Mouse (Mus musculus) intestine, embryonic 15.5 days (tissue): ENCODE results near the gene Kcnj6. TPM values are rescaled to one million over a fixed set of nuclear protein-coding genes. Genes with fewer than 3 reads are reported as not detected.

ENCODE experiments used
- ATAC-seq: fragments of 200-750 bp; cut with Nextera tagmentation; 2 replicates; pipeline ENCODE4 v1.8.0; 2017; ENCODE audit warnings: moderate TSS enrichment, moderate library complexity
- H3K27ac ChIP-seq: fragments of 300-500 bp; sonication (generic); 2 replicates; pipeline ENCODE4 v1.5.1; 2015; ENCODE audit warnings: mild to moderate bottlenecking, inconsistent platforms
- H3K27me3 ChIP-seq: fragments of 300-500 bp; sonication (generic); replicated peaks from 2 replicates; pipeline ENCODE4 v1.6.1; 2015; ENCODE audit warnings: inconsistent platforms
- H3K36me3 ChIP-seq: fragments of 300-500 bp; sonication (generic); 2 replicates; pipeline ENCODE4 v1.6.1; 2015; ENCODE audit warnings: inconsistent platforms
- H3K4me1 ChIP-seq: fragments of 300-500 bp; sonication (generic); replicated peaks from 2 replicates; pipeline ENCODE4 v1.6.1; 2015; ENCODE audit warnings: inconsistent platforms
- H3K4me2 ChIP-seq: fragments of 300-500 bp; sonication (generic); replicated peaks from 2 replicates; pipeline ENCODE4 v1.6.1; 2015; ENCODE audit warnings: mild to moderate bottlenecking, inconsistent platforms
- H3K4me3 ChIP-seq: fragments of 300-500 bp; sonication (generic); replicated peaks from 2 replicates; pipeline ENCODE4 v1.5.1; 2015; ENCODE audit warnings: inconsistent platforms
- H3K9ac ChIP-seq: fragments of 300-500 bp; sonication (generic); 2 replicates; pipeline ENCODE4 v1.6.1; 2015; ENCODE audit warnings: inconsistent platforms
- H3K9me3 ChIP-seq: fragments of 300-500 bp; sonication (generic); 2 replicates; pipeline ENCODE4 v1.6.1; 2016; ENCODE audit warnings: inconsistent platforms
- WGBS: fragments of 180-500 bp; shearing (Covaris S2); methylation state at CpG from one replicate; pipeline ENCODE4 v1.1.7; 2015; 5-methylcytosine and 5-hydroxymethylcytosine counted together
- polyA plus RNA-seq: library from polyadenylated mRNA; unstranded; fragments of >200 nt; fragmentation: Nextera tagmentation; extraction: Ambion mirVana; gene quantifications from 2 replicates; pipeline ENCODE4 v1.2.1, GENCODE M21; 2015

Gene Kcnj6
- polyA plus RNA-seq, 1 experiment from 2014 or later, result 0.13 TPM

DNA sequence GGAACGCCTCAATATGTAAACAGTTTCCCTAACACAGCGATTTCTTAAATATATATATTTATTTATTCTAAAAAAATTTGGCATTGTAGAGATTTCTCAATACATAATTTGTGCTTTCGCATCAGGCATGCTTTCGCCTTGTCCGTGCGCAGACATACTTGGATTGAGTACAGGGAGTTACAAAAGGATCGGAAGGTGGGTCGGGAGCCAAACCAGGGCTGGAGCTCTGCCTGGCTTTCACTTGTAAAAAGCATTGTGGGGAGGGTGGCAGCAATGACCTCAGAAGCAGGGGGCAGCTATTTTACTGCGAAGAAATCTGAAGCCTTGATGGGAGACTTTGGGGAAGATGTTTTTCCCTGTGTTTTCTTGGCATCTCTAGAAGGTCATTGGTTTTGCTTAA lies 252.5 kb downstream of the Kcnj6 start:
- no peak overlapping the region for H3K4me2 ChIP-seq
- H3K27ac ChIP-seq, result no peak overlapping the region
- no peaks in the 10 kb centered on the region for H3K9me3 ChIP-seq
- no peaks in the 10 kb centered on the region for H3K4me1 ChIP-seq
- no peaks in the 10 kb centered on the region for H3K27me3 ChIP-seq
- ATAC-seq, result no peak
- H3K36me3 ChIP-seq, result no peaks in the 10 kb centered on the region
- H3K9ac ChIP-seq, result no peak overlapping the region
- no peak overlapping the region for H3K4me3 ChIP-seq
- 79% methylated on average over 9 of the region's 9 CpGs for WGBS

- Histone ChIP-seq H3K36me3 (no peaks in the 10 kb centered on the region), H3K4me2 (peak overlapping the region; percentile 50), H3K27me3 (no peaks in the 10 kb centered on the region), H3K4me1 (no peaks in the 10 kb centered on the region), H3K9ac (no peak overlapping the region), H3K27ac (no peak overlapping the region), H3K4me3 (peak overlapping the region; percentile 16), H3K9me3 (no peaks in the 10 kb centered on the region)
- 4% methylated on average over 11 of the region's 11 CpGs for WGBS
- ATAC-seq, result peak; percentile 65; the same call in 1 of the 2 replicates
These were observed 253.5 kb downstream of the Kcnj6 start for GRCm38 (mm10) chr16:94743853-94744501.

DNA sequence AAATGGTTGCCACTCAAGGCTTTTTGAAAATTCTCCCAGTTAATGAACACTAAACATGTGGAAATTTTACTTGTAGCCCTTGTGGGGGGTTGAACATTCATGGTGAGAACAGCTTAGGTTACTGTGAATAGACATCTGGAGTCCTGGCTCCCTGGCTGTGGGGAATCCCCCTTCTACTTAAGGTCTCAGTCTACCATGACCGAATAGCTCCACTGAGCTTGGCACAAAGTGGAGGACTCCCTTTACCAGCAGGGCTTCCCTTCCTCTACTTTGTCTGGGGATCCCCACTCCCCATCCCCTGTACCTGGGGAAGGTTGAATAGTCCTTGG lies 260.2 kb downstream of the Kcnj6 start:
- WGBS, result 95% methylated on average over 1 of the region's 1 CpGs
- H3K9me3 ChIP-seq, result no peaks in the 10 kb centered on the region
- H3K36me3 ChIP-seq, result no peaks in the 10 kb centered on the region
- no peak overlapping the region for H3K4me3 ChIP-seq
- H3K4me2 ChIP-seq, result no peak overlapping the region
- no peak for ATAC-seq
- no peak overlapping the region for H3K27ac ChIP-seq
- no peak overlapping the region for H3K9ac ChIP-seq
- no peaks in the 10 kb centered on the region for H3K27me3 ChIP-seq
- H3K4me1 ChIP-seq, result no peaks in the 10 kb centered on the region

DNA sequence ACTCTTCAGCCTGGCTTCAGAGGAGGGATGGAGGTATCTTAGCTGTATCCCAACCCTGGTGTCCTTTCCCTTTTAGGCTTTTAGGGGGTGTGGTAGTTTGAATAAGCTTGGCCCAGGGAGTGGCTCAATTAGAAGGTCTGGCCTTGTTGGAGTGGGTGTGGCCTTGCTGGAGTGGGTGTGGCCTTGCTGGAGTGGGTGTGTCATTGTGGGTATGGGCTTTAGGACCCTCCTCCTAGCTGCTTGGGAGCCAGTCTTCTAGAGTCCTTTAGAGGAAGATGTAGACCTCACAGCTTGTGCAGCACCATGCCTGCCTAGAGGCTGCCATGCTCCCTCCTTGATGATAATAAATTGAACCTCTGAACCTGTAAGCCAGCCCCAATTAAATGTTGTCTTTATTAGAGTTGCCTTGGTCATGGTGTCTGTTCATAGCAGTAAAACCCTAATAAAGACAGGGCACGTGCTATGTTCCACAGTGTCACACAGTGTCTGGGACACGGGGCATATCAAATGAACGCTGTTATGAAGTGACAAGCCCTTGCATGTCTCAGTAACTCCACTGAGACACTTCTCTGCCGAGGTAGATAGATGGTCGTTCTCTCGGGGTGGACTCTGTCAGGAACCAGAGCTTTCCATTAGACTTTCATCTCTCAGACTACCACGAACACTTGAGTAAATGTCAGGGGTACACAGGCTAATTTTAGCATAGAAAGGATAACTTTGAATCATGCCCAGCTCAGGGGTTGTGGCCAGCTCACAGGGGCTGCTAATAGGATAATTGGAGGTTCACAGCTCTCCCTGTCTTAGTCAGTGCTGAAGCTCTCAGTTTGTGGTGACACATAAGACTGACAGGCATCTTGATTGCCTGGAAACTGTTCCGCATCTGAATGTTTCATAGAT lies 260.8 kb downstream of the Kcnj6 start:
- Histone ChIP-seq H3K27me3 (no peaks in the 10 kb centered on the region), H3K9me3 (no peaks in the 10 kb centered on the region), H3K4me1 (no peaks in the 10 kb centered on the region), H3K4me2 (no peak overlapping the region), H3K36me3 (no peaks in the 10 kb centered on the region), H3K27ac (no peak overlapping the region), H3K9ac (no peak overlapping the region), H3K4me3 (no peak overlapping the region)
- 82% methylated on average over 8 of the region's 8 CpGs for WGBS
- no peak for ATAC-seq

DNA sequence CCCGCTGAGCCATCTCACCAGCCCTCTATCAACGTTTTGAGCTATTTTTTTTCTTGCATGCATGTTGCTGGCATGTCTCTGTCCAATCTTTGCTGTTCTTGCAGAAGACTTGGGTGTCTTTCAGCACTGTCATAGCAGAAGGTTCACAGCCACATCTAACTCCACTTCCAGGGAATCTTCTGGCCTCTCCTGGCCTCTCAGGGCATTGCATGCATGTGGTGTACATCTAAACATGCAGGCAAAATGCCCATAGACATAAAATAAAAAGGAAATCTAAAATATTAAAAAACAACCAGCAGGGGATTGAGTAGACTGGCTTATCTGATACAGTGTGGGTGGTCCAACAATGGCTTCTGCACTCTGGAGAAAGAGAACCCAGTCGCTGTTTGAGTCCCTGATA lies 262.0 kb downstream of the Kcnj6 start:
- ATAC-seq, result no peak
- Histone ChIP-seq H3K9ac (no peak overlapping the region), H3K9me3 (no peaks in the 10 kb centered on the region), H3K27ac (no peak overlapping the region), H3K27me3 (no peaks in the 10 kb centered on the region), H3K36me3 (no peaks in the 10 kb centered on the region), H3K4me1 (no peaks in the 10 kb centered on the region), H3K4me3 (no peak overlapping the region), H3K4me2 (no peak overlapping the region)
- 64% methylated on average over 3 of the region's 3 CpGs for WGBS

DNA sequence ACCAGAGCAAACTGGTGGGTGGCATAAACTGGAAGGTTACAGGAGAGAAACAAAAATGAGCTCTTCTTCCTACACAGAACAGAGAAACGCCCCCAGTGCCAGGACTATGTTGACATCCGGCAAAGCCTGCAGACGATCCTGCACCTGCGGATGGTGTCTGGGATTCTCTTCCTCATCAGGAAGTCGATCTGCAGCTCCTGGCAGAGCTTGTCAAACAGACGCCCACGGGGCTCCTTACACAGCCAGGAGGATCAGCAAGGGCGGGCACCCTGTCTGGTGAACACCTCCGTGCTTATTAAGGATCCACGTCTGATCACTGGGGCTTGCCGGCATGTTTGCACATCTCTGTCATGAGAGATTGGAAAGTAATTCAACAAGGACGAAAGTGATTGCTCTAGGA lies 266.5 kb downstream of the Kcnj6 start:
- Histone ChIP-seq H3K36me3 (no peaks in the 10 kb centered on the region), H3K4me3 (no peak overlapping the region), H3K27ac (no peak overlapping the region), H3K9ac (no peak overlapping the region), H3K4me2 (0 out of 2 replicates have a peak overlapping the region, but pooled peaks have one; percentile 17), H3K4me1 (no peaks in the 10 kb centered on the region), H3K9me3 (no peaks in the 10 kb centered on the region), H3K27me3 (no peaks in the 10 kb centered on the region)
- WGBS, result 45% methylated on average over 12 of the region's 12 CpGs
- no peak for ATAC-seq

DNA sequence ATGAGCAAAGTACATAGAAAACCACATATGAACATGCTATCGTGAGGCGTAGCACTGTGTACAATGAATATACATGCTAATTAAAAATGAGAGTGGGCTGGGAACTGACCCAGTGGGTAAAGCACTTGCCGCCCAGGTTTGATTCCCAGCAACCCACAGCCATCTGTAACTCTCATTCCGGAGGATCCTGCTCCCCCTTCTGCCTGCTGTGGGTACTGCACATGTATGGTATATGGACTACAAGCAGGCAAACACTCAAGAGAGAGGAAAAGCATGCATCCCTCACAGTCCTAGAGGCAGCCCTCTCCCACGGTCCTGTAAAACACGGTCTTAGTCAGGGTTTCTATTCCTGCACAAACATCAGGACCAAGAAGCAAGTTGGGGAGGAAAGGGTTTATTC lies 268.3 kb downstream of the Kcnj6 start:
- H3K9me3 ChIP-seq, result no peaks in the 10 kb centered on the region
- no peak overlapping the region for H3K27ac ChIP-seq
- no peaks in the 10 kb centered on the region for H3K36me3 ChIP-seq
- H3K4me3 ChIP-seq, result no peak overlapping the region
- no peak overlapping the region for H3K4me2 ChIP-seq
- no peak for ATAC-seq
- H3K4me1 ChIP-seq, result peaks cover 7% of the 10 kb centered on the region; the same call in 1 of the 2 replicates
- no peak overlapping the region for H3K9ac ChIP-seq
- no peaks in the 10 kb centered on the region for H3K27me3 ChIP-seq
- WGBS, result 88% methylated on average over 6 of the region's 6 CpGs

GRCm38 (mm10) chr16:94724747-94725211 lies 272.7 kb downstream of the Kcnj6 start:
- H3K27ac ChIP-seq, result no peak overlapping the region
- peak overlapping the region; percentile 29 for H3K9ac ChIP-seq

DNA sequence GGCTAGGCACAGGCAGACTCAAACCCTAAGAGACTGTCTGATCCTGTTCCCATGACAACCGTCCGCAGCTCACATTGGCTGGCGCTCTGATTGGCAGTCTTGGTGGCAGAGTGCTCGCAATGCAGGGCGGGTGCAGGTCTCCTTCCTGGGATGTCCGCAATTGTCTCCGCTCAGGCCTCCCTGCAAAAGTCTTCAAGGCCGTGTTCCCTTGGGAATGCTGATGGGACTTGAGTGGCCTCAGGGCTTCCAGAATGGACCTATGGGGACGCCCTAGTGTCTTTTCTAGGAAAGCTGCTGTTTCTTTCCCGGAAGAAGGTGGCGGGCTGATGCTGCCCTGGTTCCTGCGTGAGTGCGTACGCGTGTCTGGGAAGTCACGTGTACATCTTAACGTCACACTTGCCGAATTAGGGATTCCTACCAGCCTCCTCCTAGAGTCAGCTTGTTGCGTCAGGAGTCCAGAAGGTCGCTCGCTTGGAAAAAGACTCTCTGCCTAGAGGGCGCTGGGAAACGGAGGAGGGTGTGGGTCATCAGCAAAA lies 273.4 kb downstream of the Kcnj6 start:
- WGBS, result under 1% methylated on average over 23 of the region's 23 CpGs

More at GRCm38 (mm10) chr16:94724747-94725211, 272.7 kb downstream of the Kcnj6 start:
- Histone ChIP-seq H3K4me1 (peaks cover 11% of the 10 kb centered on the region), H3K9me3 (no peaks in the 10 kb centered on the region), H3K27me3 (no peaks in the 10 kb centered on the region), H3K36me3 (no peaks in the 10 kb centered on the region), H3K4me3 (peak overlapping the region; percentile 43), H3K4me2 (peak overlapping the region; percentile 89)
- WGBS, result 2% methylated on average over 17 of the region's 18 CpGs
- ATAC-seq, result peak; percentile 58

DNA sequence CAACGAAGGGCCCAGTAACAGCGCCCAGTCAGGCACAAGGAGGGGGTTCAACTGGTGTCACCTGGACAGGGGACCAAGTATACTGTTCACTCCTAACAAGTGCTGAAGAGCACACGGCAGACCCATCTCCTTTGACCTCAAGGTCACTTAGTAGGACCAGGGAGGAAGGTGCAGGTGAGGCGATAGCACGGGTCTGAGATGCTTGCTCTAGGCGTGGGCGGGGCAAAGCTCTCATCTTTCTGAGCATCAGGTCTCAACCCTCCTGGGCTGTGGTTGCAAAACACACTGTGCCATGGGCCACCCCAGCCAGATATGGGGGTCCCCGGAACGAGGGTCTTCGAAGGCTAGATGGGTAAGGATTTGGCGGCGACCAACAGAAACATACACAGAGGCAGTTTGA lies 274.6 kb downstream of the Kcnj6 start:
- H3K36me3 ChIP-seq, result no peaks in the 10 kb centered on the region
- H3K4me2 ChIP-seq, result no peak overlapping the region
- no peak overlapping the region for H3K9ac ChIP-seq
- no peaks in the 10 kb centered on the region for H3K9me3 ChIP-seq
- H3K27me3 ChIP-seq, result no peaks in the 10 kb centered on the region
- peaks cover 11% of the 10 kb centered on the region for H3K4me1 ChIP-seq
- WGBS, result 77% methylated on average over 12 of the region's 12 CpGs
- no peak overlapping the region for H3K4me3 ChIP-seq
- H3K27ac ChIP-seq, result no peak overlapping the region
- ATAC-seq, result no peak

More for the DNA sequence above, 273.4 kb downstream of the Kcnj6 start:
- Histone ChIP-seq H3K4me2 (peak overlapping the region; percentile 89), H3K27ac (0 out of 2 replicates have a peak overlapping the region, but pooled peaks have one; percentile 45), H3K9me3 (no peaks in the 10 kb centered on the region), H3K9ac (peak overlapping the region; percentile 29), H3K27me3 (no peaks in the 10 kb centered on the region), H3K4me3 (peak overlapping the region; percentile 43), H3K36me3 (no peaks in the 10 kb centered on the region), H3K4me1 (peaks cover 11% of the 10 kb centered on the region)
- ATAC-seq, result peak; percentile 96

GRCm38 (mm10) chr16:94721549-94722006 lies 275.9 kb downstream of the Kcnj6 start:
- 43% methylated on average over 10 of the region's 10 CpGs for WGBS

GRCm38 (mm10) chr16:94720476-94721153 lies 276.9 kb downstream of the Kcnj6 start:
- Histone ChIP-seq H3K4me3 (no peak overlapping the region), H3K4me2 (no peak overlapping the region), H3K27ac (no peak overlapping the region), H3K36me3 (no peaks in the 10 kb centered on the region), H3K9me3 (no peaks in the 10 kb centered on the region), H3K9ac (no peak overlapping the region), H3K27me3 (no peaks in the 10 kb centered on the region), H3K4me1 (peaks cover 11% of the 10 kb centered on the region)
- 65% methylated on average over 7 of the region's 7 CpGs for WGBS
- no peak for ATAC-seq

More at GRCm38 (mm10) chr16:94721549-94722006, 275.9 kb downstream of the Kcnj6 start:
- Histone ChIP-seq H3K4me1 (peaks cover 11% of the 10 kb centered on the region), H3K9ac (no peak overlapping the region), H3K4me2 (no peak overlapping the region), H3K4me3 (no peak overlapping the region), H3K27me3 (no peaks in the 10 kb centered on the region), H3K36me3 (no peaks in the 10 kb centered on the region), H3K27ac (no peak overlapping the region), H3K9me3 (no peaks in the 10 kb centered on the region)
- no peak for ATAC-seq
